Mouse (Mus musculus): ENCODE results near the gene Ifngr2. TPM values are rescaled to one million over a fixed set of nuclear protein-coding genes. Genes with fewer than 3 reads are reported as not detected.

Ifngr2 gene
- polyA plus RNA-seq, 1 experiment from 2014 or later: 65.3 TPM

DNA sequence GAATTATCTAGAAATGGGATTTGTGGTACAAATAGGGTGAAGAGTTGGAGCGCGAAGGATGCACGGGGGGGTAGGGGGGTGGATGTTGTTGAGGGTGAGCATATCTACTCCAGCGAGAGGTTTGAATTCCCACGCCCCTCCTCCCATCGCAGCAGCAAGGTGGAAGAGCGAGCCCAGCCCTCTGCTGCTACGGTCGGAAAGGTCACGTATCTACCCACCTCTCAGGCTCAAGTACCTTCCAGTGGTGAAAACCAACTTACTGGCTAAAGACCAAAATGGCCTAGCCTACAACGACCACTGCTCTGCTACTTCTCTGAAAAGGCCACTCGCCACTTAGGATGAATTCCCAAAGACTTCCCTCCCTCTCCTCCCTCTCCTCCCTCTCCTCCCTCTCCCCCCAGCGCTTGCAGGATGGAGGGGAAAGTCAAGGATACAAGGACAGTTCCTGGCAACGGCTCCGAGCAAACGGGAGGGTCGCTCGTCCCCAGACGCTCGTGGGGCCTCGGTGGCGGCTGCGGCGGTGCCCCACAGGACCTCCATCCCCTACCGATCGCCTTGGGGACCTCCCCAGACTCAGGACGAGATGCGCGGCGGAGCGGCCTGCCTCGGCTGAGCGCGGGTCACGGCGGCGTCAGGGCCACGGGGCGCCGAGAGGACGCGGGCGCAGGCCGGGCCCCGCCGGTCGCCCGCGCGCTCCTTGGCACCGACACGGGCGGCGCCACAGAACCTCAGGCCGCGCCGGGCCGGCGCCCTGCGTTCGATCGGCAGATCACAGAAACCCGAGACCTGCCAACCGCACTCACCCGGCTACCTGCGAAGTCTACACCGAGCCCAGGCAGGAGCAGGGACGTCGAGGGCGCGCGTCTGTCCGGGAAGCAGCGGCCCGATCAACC lies 50.2 kb downstream of the Ifngr2 start:
- Histone ChIP-seq H3K36me3 (ENCODE audit: control insufficient read depth, insufficient read depth, low read length) (no peaks in the 10 kb centered on the region), H3K9ac (ENCODE audit: low read length) (peak overlapping the region; percentile 66), H3K4me3 (ENCODE audit: low read depth, low read length) (peak overlapping the region; percentile 83), H3K4me2 (ENCODE audit: low read length) (peak overlapping the region; percentile 92), H3K4me1 (replicated peaks; ENCODE audit: control insufficient read depth, insufficient read depth, low read length) (peaks cover 18% of the 10 kb centered on the region), H3K27ac (ENCODE audit: low read depth) (no peak overlapping the region), H3K27me3 (replicated peaks; ENCODE audit: control insufficient read depth, insufficient read depth, low read length) (no peaks in the 10 kb centered on the region), H3K9me3 (ENCODE audit: control insufficient read depth, low read length) (no peaks in the 10 kb centered on the region)
- peak; percentile 7; the same call in 1 of the 2 replicates for ATAC-seq (replicated peaks; ENCODE audit: low FRiP score, low TSS enrichment, low read depth)
- under 1% methylated on average over 49 of the region's 75 CpGs for WGBS
- DNase-seq (ENCODE audit: low spot score): peak; percentile 74

DNA sequence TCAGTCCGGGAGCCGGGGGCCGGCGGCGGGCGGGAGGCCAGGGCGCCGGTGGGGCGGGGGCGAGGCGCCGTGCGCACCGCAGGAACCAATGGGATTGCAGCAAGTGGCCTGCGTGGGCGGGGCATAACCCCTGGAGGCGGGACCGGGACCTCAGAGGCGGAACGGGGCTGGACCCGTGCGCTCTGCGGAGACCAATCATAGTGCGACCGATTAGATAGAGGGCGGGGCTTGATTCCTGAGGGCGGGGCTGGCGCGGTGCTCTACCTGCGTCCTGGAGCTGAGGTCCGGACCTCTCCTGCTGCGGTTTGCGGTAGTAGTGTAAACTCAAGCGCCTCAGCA lies 50.8 kb downstream of the Ifngr2 start, which contains the start of gene Tmem50b:
Gene Tmem50b, minus strand, starts transcription at position 129 of the 339 bp plus-strand sequence.
- peak within 1 kb of the TSS; percentile 66 for H3K9ac ChIP-seq (ENCODE audit: low read length)
- H3K4me1 ChIP-seq (replicated peaks; ENCODE audit: control insufficient read depth, insufficient read depth, low read length): peaks cover 11% of the 10 kb centered on the region
- under 1% methylated on average over 34 of the region's 34 CpGs for WGBS
- DNase-seq (ENCODE audit: low spot score): peak; percentile 99
- H3K27me3 ChIP-seq (replicated peaks; ENCODE audit: control insufficient read depth, insufficient read depth, low read length): no peaks in the 10 kb centered on the region
- no peak within 1 kb of the TSS for H3K27ac ChIP-seq (ENCODE audit: low read depth)
- H3K4me3 ChIP-seq (ENCODE audit: low read depth, low read length): peak within 1 kb of the TSS; percentile 83
- no peaks in the 10 kb centered on the region for H3K9me3 ChIP-seq (ENCODE audit: control insufficient read depth, low read length)
- peak within 1 kb of the TSS; percentile 92 for H3K4me2 ChIP-seq (ENCODE audit: low read length)
- H3K36me3 ChIP-seq (ENCODE audit: control insufficient read depth, insufficient read depth, low read length): no peaks in the 10 kb centered on the region
- ATAC-seq (replicated peaks; ENCODE audit: low FRiP score, low TSS enrichment, low read depth): peak; percentile 99

DNA sequence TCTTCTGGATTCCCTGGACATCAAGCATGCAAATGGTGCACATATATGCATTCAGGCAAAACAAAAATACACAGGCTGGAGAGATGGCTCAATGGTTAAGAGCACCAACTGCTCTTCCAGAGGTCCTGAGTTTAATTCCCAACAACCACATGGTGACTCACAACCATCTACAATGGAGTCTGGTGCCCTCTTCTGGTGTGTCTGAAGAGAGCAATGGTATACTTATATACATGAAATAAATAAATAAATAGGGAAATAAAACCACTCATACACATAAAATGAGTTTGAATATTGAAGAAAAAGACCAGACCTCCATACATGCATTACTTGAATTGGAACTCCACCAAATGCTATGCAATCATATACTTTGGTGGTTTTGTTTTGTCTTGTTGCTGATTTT lies 52.4 kb downstream of the Ifngr2 start:
- H3K36me3 ChIP-seq (ENCODE audit: control insufficient read depth, insufficient read depth, low read length): no peaks in the 10 kb centered on the region
- peaks cover 10% of the 10 kb centered on the region for H3K4me1 ChIP-seq (replicated peaks; ENCODE audit: control insufficient read depth, insufficient read depth, low read length)
- no peaks in the 10 kb centered on the region for H3K9me3 ChIP-seq (ENCODE audit: control insufficient read depth, low read length)
- ATAC-seq (replicated peaks; ENCODE audit: low FRiP score, low TSS enrichment, low read depth) (no peak), DNase-seq (ENCODE audit: low spot score) (no peak)
- no peaks in the 10 kb centered on the region for H3K27me3 ChIP-seq (replicated peaks; ENCODE audit: control insufficient read depth, insufficient read depth, low read length)
- H3K9ac ChIP-seq (ENCODE audit: low read length): no peak overlapping the region
- no peak overlapping the region for H3K27ac ChIP-seq (ENCODE audit: low read depth)
- H3K4me3 ChIP-seq (ENCODE audit: low read depth, low read length): no peak overlapping the region
- no peak overlapping the region for H3K4me2 ChIP-seq (ENCODE audit: low read length)

DNA sequence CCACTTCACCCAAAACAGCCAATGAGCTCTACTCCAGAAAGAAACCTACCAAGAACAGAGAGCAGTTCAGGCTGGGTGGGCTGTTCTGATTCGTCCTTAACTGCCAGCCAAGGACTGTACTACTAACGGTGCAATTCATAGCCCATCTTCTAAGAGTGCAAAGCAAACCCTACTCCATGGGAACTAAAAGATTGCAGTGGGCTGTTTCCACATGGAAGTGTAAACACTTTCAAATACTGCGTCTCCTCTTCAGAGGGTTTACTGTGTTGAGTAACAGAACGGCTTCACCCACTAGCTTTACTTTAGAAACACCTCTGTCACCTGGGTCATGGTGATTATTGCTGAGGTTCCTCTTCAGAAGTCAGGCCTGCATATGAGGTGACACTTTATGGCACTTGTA lies 54.2 kb downstream of the Ifngr2 start:
- no peaks in the 10 kb centered on the region for H3K9me3 ChIP-seq (ENCODE audit: control insufficient read depth, low read length)
- H3K4me1 ChIP-seq (replicated peaks; ENCODE audit: control insufficient read depth, insufficient read depth, low read length): peaks cover 9% of the 10 kb centered on the region
- ATAC-seq (replicated peaks; ENCODE audit: low FRiP score, low TSS enrichment, low read depth): no peak
- 20% methylated on average over 4 of the region's 4 CpGs for WGBS
- no peak overlapping the region for H3K4me3 ChIP-seq (ENCODE audit: low read depth, low read length)
- DNase-seq (ENCODE audit: low spot score): no peak
- H3K9ac ChIP-seq (ENCODE audit: low read length): no peak overlapping the region
- no peak overlapping the region for H3K27ac ChIP-seq (ENCODE audit: low read depth)
- no peaks in the 10 kb centered on the region for H3K27me3 ChIP-seq (replicated peaks; ENCODE audit: control insufficient read depth, insufficient read depth, low read length)
- H3K4me2 ChIP-seq (ENCODE audit: low read length): no peak overlapping the region
- H3K36me3 ChIP-seq (ENCODE audit: control insufficient read depth, insufficient read depth, low read length): no peaks in the 10 kb centered on the region

DNA sequence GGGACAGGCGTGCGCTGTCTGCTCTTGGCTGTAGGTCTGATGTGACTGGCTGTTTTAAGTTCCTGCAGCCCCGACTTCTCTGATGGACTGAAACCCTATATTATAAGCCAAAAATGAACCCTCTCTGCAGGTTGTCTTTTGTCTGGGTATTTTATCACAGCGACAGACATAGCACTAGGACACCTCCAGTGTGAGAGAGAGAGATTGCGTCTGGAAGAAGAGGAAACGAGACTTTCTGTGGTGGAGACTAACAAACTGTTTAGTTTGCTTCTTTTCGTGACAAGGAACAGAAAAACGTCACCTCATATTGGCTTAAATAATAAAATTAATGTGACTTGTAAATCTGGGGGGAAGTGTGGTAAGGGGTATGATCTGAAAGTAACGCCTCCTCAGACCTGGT lies 54.8 kb downstream of the Ifngr2 start:
- Histone ChIP-seq H3K9ac (ENCODE audit: low read length) (no peak overlapping the region), H3K27ac (ENCODE audit: low read depth) (no peak overlapping the region), H3K27me3 (replicated peaks; ENCODE audit: control insufficient read depth, insufficient read depth, low read length) (no peaks in the 10 kb centered on the region), H3K36me3 (ENCODE audit: control insufficient read depth, insufficient read depth, low read length) (no peaks in the 10 kb centered on the region), H3K9me3 (ENCODE audit: control insufficient read depth, low read length) (no peaks in the 10 kb centered on the region), H3K4me3 (ENCODE audit: low read depth, low read length) (no peak overlapping the region), H3K4me1 (replicated peaks; ENCODE audit: control insufficient read depth, insufficient read depth, low read length) (0 out of 2 replicates have a peak, but pooled peaks cover 4% of the 10 kb centered on the region), H3K4me2 (ENCODE audit: low read length) (no peak overlapping the region)
- no peak for DNase-seq (ENCODE audit: low spot score)
- no peak for ATAC-seq (replicated peaks; ENCODE audit: low FRiP score, low TSS enrichment, low read depth)
- 37% methylated on average over 9 of the region's 9 CpGs for WGBS

DNA sequence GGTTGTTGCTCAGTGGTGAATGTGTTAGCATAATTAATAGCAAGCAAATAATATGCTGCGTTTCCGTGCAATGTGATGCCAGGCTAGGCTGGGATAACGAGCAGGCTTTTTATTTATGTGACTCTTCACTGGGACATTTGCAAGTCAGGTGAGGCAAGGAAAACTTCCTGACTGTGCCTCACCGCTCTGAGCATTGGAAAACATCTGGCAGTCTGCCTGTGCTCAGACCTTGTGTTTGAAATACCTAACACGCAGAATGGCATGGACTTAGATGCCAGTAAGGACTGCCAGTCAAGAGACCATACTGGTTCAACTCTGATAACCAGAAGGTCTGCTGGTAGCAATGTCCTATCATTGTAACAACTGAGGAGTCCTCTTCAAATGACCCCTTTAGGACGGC lies 58.3 kb downstream of the Ifngr2 start:
- Histone ChIP-seq H3K4me3 (ENCODE audit: low read depth, low read length) (no peak overlapping the region), H3K27me3 (replicated peaks; ENCODE audit: control insufficient read depth, insufficient read depth, low read length) (no peaks in the 10 kb centered on the region), H3K9ac (ENCODE audit: low read length) (no peak overlapping the region), H3K4me2 (ENCODE audit: low read length) (no peak overlapping the region), H3K4me1 (replicated peaks; ENCODE audit: control insufficient read depth, insufficient read depth, low read length) (0 out of 2 replicates have a peak, but pooled peaks cover 4% of the 10 kb centered on the region), H3K27ac (ENCODE audit: low read depth) (no peak overlapping the region), H3K36me3 (ENCODE audit: control insufficient read depth, insufficient read depth, low read length) (no peaks in the 10 kb centered on the region), H3K9me3 (ENCODE audit: control insufficient read depth, low read length) (no peaks in the 10 kb centered on the region)
- no peak for ATAC-seq (replicated peaks; ENCODE audit: low FRiP score, low TSS enrichment, low read depth)
- DNase-seq (ENCODE audit: low spot score): no peak
- 81% methylated on average over 6 of the region's 6 CpGs for WGBS

DNA sequence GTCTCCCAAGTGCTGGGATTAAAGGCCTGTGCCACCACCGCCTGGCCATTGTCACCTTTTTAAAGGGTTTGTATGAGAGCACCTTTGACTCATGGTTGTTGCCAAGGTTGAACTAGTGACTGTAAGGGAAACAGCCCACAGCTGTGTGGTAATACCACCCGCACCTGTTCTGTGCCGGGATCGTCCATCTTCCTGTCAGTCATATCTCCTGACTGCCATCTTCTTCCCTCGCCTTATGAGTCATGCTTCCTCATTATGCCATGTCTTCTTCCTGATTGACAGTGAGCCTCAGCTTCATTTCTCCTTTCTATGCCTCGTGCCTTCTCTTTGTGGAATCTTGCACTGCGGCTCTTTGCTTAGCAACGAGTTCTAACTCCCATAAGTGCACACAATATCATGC lies 60.1 kb downstream of the Ifngr2 start:
- Histone ChIP-seq H3K4me3 (ENCODE audit: low read depth, low read length) (no peak overlapping the region), H3K36me3 (ENCODE audit: control insufficient read depth, insufficient read depth, low read length) (no peaks in the 10 kb centered on the region), H3K4me2 (ENCODE audit: low read length) (no peak overlapping the region), H3K27ac (ENCODE audit: low read depth) (no peak overlapping the region), H3K9me3 (ENCODE audit: control insufficient read depth, low read length) (no peaks in the 10 kb centered on the region), H3K27me3 (replicated peaks; ENCODE audit: control insufficient read depth, insufficient read depth, low read length) (no peaks in the 10 kb centered on the region), H3K4me1 (replicated peaks; ENCODE audit: control insufficient read depth, insufficient read depth, low read length) (no peaks in the 10 kb centered on the region), H3K9ac (ENCODE audit: low read length) (no peak overlapping the region)
- WGBS: 90% methylated on average over 8 of the region's 8 CpGs
- no peak for ATAC-seq (replicated peaks; ENCODE audit: low FRiP score, low TSS enrichment, low read depth)
- no peak for DNase-seq (ENCODE audit: low spot score)

DNA sequence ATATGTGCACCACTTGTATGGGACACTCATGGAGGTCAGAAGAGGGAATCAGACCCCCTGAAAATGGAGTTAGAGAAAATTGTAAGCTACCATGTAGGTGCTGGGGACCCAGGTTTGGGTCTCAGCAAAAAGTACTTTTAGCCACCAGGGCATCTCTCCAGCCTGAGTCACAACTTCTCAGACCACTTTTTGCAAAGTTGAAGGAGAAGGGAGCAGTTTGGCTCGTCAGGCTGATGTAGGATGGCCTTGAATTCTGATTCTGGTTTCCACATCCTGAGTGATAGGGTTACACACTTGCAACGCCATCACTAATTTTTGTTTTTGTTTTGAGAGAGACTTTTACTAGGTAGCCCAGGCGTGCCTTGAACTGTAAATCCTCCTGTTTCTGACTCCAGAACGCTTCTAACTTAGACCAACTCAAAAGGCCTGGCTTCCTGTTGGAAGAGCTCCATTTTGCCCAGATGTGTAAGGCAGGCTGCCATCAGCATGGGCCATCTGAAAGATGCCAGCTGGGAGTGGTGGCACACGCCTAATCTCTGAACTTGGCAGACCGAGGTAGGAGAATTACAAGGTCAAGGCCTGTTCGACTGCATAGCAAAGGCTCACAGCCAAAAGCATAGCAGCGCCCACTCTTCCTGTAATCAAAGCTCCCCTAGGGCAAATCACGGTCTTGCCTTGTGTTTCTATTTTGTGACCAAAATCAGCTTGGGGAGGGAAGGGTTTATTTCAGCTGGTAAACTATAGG lies 62.8 kb downstream of the Ifngr2 start:
- Histone ChIP-seq H3K27me3 (replicated peaks; ENCODE audit: control insufficient read depth, insufficient read depth, low read length) (no peaks in the 10 kb centered on the region), H3K4me2 (ENCODE audit: low read length) (no peak overlapping the region), H3K4me3 (ENCODE audit: low read depth, low read length) (no peak overlapping the region), H3K9me3 (ENCODE audit: control insufficient read depth, low read length) (no peaks in the 10 kb centered on the region), H3K27ac (ENCODE audit: low read depth) (no peak overlapping the region), H3K4me1 (replicated peaks; ENCODE audit: control insufficient read depth, insufficient read depth, low read length) (no peaks in the 10 kb centered on the region), H3K9ac (ENCODE audit: low read length) (no peak overlapping the region), H3K36me3 (ENCODE audit: control insufficient read depth, insufficient read depth, low read length) (no peaks in the 10 kb centered on the region)
- 77% methylated on average over 9 of the region's 9 CpGs for WGBS
- ATAC-seq (replicated peaks; ENCODE audit: low FRiP score, low TSS enrichment, low read depth) (no peak), DNase-seq (ENCODE audit: low spot score) (no peak)
